Mouse (Mus musculus) G1E (cell line): Measurements from ENCODE around the gene Klf11. TPM values are rescaled to one million over a fixed set of nuclear protein-coding genes. Genes with fewer than 3 reads are reported as not detected.
A peak's percentile ranks its signal among the peaks of the same experiment; 100 is the strongest.

Source experiments
- ATAC-seq: 2 replicates; pipeline ENCODE4 v1.8.0; 2016; ENCODE audit warnings: mild to moderate bottlenecking; ENCODE audit not compliant: insufficient number of reproducible peaks, poor library complexity, low FRiP score, severe bottlenecking; ENCODE audit errors: extremely low read depth
- DNase-seq: peaks from one replicate; pipeline ENCODE4 v3.0.0; 2012; ENCODE audit warnings: low spot score
- H3K27me3 ChIP-seq: 2 replicates; pipeline ENCODE4 v1.6.1; 2012; ENCODE audit warnings: mild to moderate bottlenecking, low read length, inconsistent platforms; ENCODE audit not compliant: insufficient read depth
- H3K36me3 ChIP-seq: replicated peaks from 2 replicates; pipeline ENCODE3; 2012; ENCODE audit warnings: mild to moderate bottlenecking, inconsistent platforms
- H3K4me1 ChIP-seq: 2 replicates; pipeline ENCODE4 v1.6.1; 2012; ENCODE audit warnings: low read depth, low read length, inconsistent platforms, mixed read lengths; ENCODE audit not compliant: insufficient read depth
- H3K4me3 ChIP-seq: 2 replicates; pipeline ENCODE4 v1.5.1; 2012; ENCODE audit warnings: low read depth, mild to moderate bottlenecking, inconsistent platforms, low read length, moderate library complexity, mixed read lengths
- H3K9me3 ChIP-seq: replicated peaks from 2 replicates; pipeline ENCODE4 v1.6.1; 2012; ENCODE audit warnings: inconsistent platforms
- CTCF ChIP-seq: IDR thresholded peaks from 2 replicates; pipeline ENCODE4 v1.5.1; 2012; ENCODE audit warnings: low read depth, low read length, inconsistent platforms, mixed read lengths
- GATA1 ChIP-seq: IDR thresholded peaks from 2 replicates; pipeline ENCODE4 v1.6.1; 2012; ENCODE audit warnings: borderline replicate concordance, low read length, inconsistent platforms, mixed read lengths
- GATA2 ChIP-seq: IDR thresholded peaks from 2 replicates; pipeline ENCODE4 v1.6.1; 2012; ENCODE audit warnings: low read depth, low read length, inconsistent platforms, borderline replicate concordance
- POLR2AphosphoS5 ChIP-seq: IDR thresholded peaks from 2 replicates; pipeline ENCODE4 v1.6.1; 2012; ENCODE audit warnings: low read depth, low read length, inconsistent platforms; ENCODE audit not compliant: insufficient replicate concordance
- TAL1 ChIP-seq: conservative IDR thresholded peaks from 2 replicates; pipeline ENCODE4 v1.6.1; 2012; ENCODE audit warnings: low read depth, low read length, inconsistent platforms, mixed read lengths
- polyA plus RNA-seq: library from polyadenylated mRNA; stranded (reverse); fragments of >175 nt; gene quantifications from 2 replicates; pipeline ENCODE4 v1.2.3, GENCODE M21; 2012
- total RNA-seq, 2 experiments: library from RNA; stranded (forward) in 1 of 2; stranded (reverse) in 1 of 2; fragments of 200-1000 nt in 1 of 2; fragments of >200 nt in 1 of 2; fragmentation: Nextera tagmentation in 1 of 2; gene quantifications; 2 replicates each; pipeline ENCODE4 v1.2.3; 2014 to 2017

The Klf11 gene
- 16.0 and 18.9 TPM in 2 replicates for total RNA-seq (2014; fragmentation: Nextera tagmentation)
- 7.0 and 7.5 TPM in 2 replicates for total RNA-seq (2017)
- polyA plus RNA-seq, result 17.4 and 19.2 TPM in 2 replicates

DNA sequence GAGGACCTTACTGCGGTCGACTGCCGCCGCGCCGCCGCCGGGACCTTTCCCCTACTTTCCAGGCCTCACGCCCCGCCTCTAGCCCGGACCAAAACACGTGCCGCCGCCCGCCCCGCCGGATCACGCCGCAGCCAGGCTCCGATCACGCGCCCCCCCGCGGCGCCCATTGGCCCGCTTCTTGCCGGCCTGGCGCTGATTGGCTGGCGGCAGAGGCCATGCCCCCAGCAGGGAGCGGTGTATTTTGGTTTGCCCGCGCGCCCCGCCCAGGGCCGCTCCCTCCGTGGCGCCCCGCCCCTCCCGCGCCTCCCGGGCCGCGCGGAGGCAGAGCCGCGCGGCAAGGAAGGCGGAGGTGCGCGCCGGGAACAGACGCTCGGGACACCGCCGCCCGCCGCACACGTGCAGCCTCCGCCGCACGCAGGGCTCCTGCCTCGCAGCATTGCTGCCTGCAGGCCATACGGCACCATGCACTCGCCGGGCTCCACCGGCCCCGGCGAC is at the start of gene Klf11:
Gene Klf11, plus strand, starts transcription at position 212 of the 495 bp plus-strand sequence.
- ATAC-seq (peak; percentile 70), DNase-seq (peak; percentile 100)
- no peaks in the 10 kb centered on the region for H3K9me3 ChIP-seq
- peaks cover 34% of the 10 kb centered on the region for H3K36me3 ChIP-seq
- no peak for TF ChIP-seq TAL1
- no peak for TF ChIP-seq GATA2
- TF ChIP-seq POLR2AphosphoS5, result no peak
- no peak for TF ChIP-seq GATA1
- no peak for TF ChIP-seq CTCF
- peak within 1 kb of the TSS; percentile 81 for H3K4me3 ChIP-seq
- peaks cover 87% of the 10 kb centered on the region for H3K4me1 ChIP-seq
- no peaks in the 10 kb centered on the region; the same call in 1 of the 2 replicates for H3K27me3 ChIP-seq

DNA sequence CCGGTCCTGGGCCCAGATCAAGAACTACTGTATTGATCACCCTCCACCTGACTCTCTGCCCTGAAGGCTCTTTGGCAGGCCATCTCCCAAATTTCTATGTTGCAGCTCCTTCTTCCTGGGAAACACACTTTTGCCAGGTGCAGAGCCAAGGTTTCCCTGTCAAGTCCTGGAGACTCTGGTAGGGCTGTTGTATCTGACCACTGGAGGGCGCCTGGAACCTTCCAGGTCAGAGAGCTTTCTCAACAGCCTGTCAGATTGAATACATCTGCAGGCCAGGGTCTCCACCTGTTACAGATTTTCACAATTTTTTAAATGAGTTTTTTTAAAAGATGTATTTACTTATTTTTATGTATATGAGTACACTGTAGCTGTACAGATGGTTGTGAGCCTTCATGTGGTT is 47.8 kb upstream of the Klf11 start:
- H3K9me3 ChIP-seq, result no peaks in the 10 kb centered on the region
- TF ChIP-seq CTCF (peak; percentile 37), GATA2 (no peak)
- peaks cover 48% of the 10 kb centered on the region for H3K4me1 ChIP-seq
- no peaks in the 10 kb centered on the region for H3K27me3 ChIP-seq
- peaks cover 24% of the 10 kb centered on the region for H3K36me3 ChIP-seq
- no peak overlapping the region for H3K4me3 ChIP-seq
- ATAC-seq, result no peak
- DNase-seq, result peak; percentile 57

DNA sequence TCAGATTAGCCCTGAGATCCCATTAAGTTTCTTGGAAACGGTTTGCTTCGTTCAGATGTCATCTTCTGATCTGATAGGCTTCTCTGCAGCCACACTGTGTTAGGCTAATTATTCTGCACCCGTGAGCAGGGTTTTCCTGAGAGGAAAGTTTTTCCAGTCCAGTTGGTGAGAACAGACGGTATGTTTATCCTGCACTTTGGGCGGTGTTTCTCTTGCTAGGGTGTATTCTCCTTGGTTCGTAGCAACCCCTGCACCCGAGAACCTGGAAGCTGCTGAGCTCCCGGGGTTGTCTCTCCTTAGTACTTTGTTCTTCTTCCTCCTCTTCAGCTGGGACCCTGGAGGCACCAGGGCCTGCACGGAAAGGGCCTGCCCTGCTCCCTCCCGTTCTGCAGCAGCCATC is 44.9 kb upstream of the Klf11 start:
- ATAC-seq (0 out of 2 replicates have a peak, but pooled peaks have one; percentile 10), DNase-seq (peak; percentile 37)
- Histone ChIP-seq H3K9me3 (no peaks in the 10 kb centered on the region), H3K36me3 (peaks cover 51% of the 10 kb centered on the region), H3K27me3 (no peaks in the 10 kb centered on the region), H3K4me1 (peaks cover 53% of the 10 kb centered on the region), H3K4me3 (peak overlapping the region; percentile 63)
- TF ChIP-seq GATA2, result no peak

- TF ChIP-seq GATA2 (no peak), CTCF (no peak), TAL1 (no peak), GATA1 (no peak), POLR2AphosphoS5 (no peak)
- H3K4me3 ChIP-seq, result no peak overlapping the region
These were observed 38.5 kb upstream of the Klf11 start for GRCm38 (mm10) chr12:24612591-24612990.

DNA sequence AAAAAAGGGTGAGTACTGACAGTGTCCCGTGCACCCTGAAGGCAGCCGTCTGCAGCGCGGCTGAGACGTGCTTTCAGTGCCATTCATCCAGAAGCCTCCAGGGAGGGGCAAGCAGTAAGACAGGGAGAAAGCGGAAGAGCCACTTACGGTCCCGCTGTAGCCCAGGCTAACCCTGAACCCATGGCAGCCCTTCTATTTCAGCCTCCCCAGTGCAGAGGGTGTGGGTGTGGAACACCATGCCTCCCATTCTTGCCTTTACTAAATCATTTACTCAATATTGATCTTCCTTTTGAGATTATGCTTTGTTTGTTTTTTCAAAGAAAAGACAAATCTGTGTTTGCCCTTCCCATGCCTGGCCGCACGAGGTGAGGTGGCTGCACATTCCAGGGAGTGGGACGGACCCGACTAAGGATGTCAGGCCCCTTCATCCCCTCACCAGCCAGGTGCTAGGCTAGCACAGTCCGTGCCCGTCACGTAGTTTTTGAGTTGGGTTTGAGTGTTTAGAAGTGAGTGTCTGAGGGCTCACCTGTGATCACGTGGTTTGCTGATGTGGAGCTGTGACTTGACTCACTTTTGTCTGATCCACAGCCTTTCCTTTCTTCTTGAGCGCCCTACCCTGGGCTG is 36.5 kb upstream of the Klf11 start:
- TF ChIP-seq GATA1 (no peak), CTCF (no peak), POLR2AphosphoS5 (no peak), TAL1 (no peak), GATA2 (no peak)
- H3K27me3 ChIP-seq, result no peaks in the 10 kb centered on the region; the same call in 1 of the 2 replicates
- no peak for DNase-seq
- H3K4me3 ChIP-seq, result no peak overlapping the region
- peaks cover 70% of the 10 kb centered on the region for H3K36me3 ChIP-seq
- no peaks in the 10 kb centered on the region for H3K9me3 ChIP-seq
- ATAC-seq, result no peak
- H3K4me1 ChIP-seq, result peaks cover 6% of the 10 kb centered on the region

More at GRCm38 (mm10) chr12:24612591-24612990, 38.5 kb upstream of the Klf11 start:
- ATAC-seq (no peak), DNase-seq (no peak)
- Histone ChIP-seq H3K27me3 (no peaks in the 10 kb centered on the region; the same call in 1 of the 2 replicates), H3K4me1 (peaks cover 16% of the 10 kb centered on the region), H3K36me3 (peaks cover 85% of the 10 kb centered on the region), H3K9me3 (no peaks in the 10 kb centered on the region)

DNA sequence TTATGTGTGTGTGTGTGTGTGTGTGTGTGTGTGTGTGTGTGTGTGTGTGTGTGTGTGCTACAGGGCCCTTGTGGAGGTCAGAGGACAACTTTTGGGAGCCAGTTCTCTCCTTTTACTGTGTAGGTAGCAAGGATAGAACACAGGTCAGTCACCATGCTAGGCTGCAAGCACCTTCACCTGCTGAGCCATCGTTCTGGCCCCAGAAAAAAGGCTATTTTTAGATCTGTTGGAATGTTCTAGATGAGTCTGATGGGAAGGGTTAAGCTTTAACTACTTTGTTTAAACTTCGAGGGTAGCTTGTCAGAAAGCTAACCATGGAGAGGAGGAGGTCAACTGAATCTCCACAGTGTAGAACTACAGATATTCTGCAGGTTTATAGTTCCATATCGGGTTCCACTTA is 35.9 kb upstream of the Klf11 start:
- Histone ChIP-seq H3K4me1 (peaks cover 5% of the 10 kb centered on the region), H3K4me3 (no peak overlapping the region), H3K27me3 (no peaks in the 10 kb centered on the region; the same call in 1 of the 2 replicates), H3K36me3 (peaks cover 64% of the 10 kb centered on the region), H3K9me3 (no peaks in the 10 kb centered on the region)
- TF ChIP-seq GATA1 (no peak), TAL1 (no peak), POLR2AphosphoS5 (no peak), GATA2 (no peak), CTCF (no peak)
- DNase-seq, result no peak
- ATAC-seq, result no peak
